Mouse (Mus musculus): ENCODE measurements around the gene Mlh3.

Gene Mlh3

GRCm38 (mm10) chr12:85227227-85227626 is 43.2 kb downstream of the Mlh3 start:
- DNase-seq: no peak

- no peak for DNase-seq
Observed at GRCm38 (mm10) chr12:85219905-85220290, 50.5 kb downstream of the Mlh3 start.

GRCm38 (mm10) chr12:85219236-85219904 is 51.0 kb downstream of the Mlh3 start, which contains the start of gene Eif2b2:
Eif2b2 (plus strand) TSS chr12:85219481.
- peak; percentile 99 for DNase-seq

GRCm38 (mm10) chr12:85217733-85218310 is 52.6 kb downstream of the Mlh3 start:
- DNase-seq: no peak

- no peak for DNase-seq
Observed at GRCm38 (mm10) chr12:85215031-85215430, 55.4 kb downstream of the Mlh3 start.

GRCm38 (mm10) chr12:85208687-85209199 is 61.7 kb downstream of the Mlh3 start:
- no peak for DNase-seq

GRCm38 (mm10) chr12:85205425-85205824 is 65.0 kb downstream of the Mlh3 start:
- DNase-seq: no peak

- DNase-seq: no peak
Observed at GRCm38 (mm10) chr12:85204105-85204504, 66.3 kb downstream of the Mlh3 start.

GRCm38 (mm10) chr12:85203699-85204098 is 66.7 kb downstream of the Mlh3 start:
- no peak for DNase-seq

- no peak for DNase-seq
Observed at GRCm38 (mm10) chr12:85202191-85202590, 68.2 kb downstream of the Mlh3 start.

GRCm38 (mm10) chr12:85201830-85202147 is 68.6 kb downstream of the Mlh3 start:
- no peak for DNase-seq

GRCm38 (mm10) chr12:85200929-85201829 is 69.2 kb downstream of the Mlh3 start:
- no peak for DNase-seq

GRCm38 (mm10) chr12:85199954-85200353 is 70.4 kb downstream of the Mlh3 start:
- no peak for DNase-seq

- DNase-seq: no peak
Observed at GRCm38 (mm10) chr12:85197936-85198335, 72.5 kb downstream of the Mlh3 start.

- DNase-seq: no peak
Observed at GRCm38 (mm10) chr12:85197371-85197770, 73.0 kb downstream of the Mlh3 start.

GRCm38 (mm10) chr12:85196191-85196590 is 74.2 kb downstream of the Mlh3 start:
- DNase-seq: no peak

GRCm38 (mm10) chr12:85195086-85195485 is 75.3 kb downstream of the Mlh3 start:
- no peak for DNase-seq

- DNase-seq: peak; percentile 55 to 77
Observed at GRCm38 (mm10) chr12:85194623-85195018, 75.8 kb downstream of the Mlh3 start.

- DNase-seq: no peak
Observed at GRCm38 (mm10) chr12:85193923-85194622, 76.3 kb downstream of the Mlh3 start.

- no peak for DNase-seq
Observed at GRCm38 (mm10) chr12:85193146-85193545, 77.3 kb downstream of the Mlh3 start.

- DNase-seq: no peak
Observed at GRCm38 (mm10) chr12:85192461-85193108, 77.8 kb downstream of the Mlh3 start.

- no peak for DNase-seq
Observed at GRCm38 (mm10) chr12:85190290-85190689, 80.1 kb downstream of the Mlh3 start.

Measured in kidney, adult 8-10 months (tissue).